Mouse (Mus musculus): Measurements from ENCODE around the gene Calhm6. TPM values are rescaled to one million over a fixed set of nuclear protein-coding genes. Genes with fewer than 3 reads are reported as not detected.

Gene Calhm6
- total RNA-seq, 2 experiments from 2014 or later: 0.40 to 0.69 TPM

DNA sequence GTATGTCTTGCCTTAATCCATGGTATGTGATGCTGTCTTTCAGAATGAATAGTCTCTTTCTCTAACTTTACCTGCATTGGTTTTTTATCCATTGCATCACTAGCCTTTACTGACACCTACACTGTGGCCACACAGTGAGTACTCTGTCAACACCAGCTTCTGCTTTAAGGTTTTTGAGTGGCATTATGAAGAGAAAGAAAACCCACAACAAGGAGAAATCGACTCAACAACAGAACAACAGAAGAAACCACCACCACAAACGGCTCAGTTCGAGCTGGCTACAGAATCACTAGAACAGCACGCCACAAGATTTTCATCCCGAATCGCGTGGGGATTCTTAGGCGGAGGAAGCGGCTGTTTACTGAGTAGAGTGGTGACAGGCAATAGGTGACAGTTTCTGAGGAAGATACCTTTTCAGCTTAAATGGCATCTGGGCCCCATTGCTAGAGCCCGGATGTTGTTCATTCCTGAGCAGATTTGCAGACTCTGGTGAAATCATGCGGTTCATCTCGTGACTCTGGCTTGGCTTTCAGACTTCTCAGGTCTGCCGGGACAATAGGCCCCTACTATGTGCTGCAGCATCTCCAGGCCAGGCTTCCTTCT is 16.8 kb downstream of the Calhm6 start:
- DNase-seq: no peak

DNA sequence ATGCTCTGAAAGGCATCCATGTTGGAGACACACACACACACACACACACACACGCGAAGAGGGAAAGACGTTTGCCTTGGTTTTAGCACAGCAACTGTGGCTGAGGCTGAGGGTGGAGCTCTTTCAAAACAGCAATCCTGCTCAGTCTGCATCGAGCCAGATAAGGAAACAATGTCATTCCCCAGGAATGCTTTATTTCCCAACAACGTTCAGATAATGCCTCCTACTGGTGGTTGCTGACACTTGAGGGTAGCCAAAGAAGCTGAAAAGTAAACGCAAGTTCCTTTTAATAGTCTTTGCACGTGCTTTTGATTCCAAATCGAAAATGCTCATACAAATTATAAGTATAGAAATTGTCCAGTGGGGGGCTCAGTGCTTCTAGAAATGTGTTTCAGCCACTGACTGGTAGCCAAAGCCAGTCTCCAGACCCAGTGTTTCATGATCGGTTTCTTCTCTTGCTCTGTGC is 31.3 kb downstream of the Calhm6 start, which contains the start of gene Calhm5:
Gene Calhm5, minus strand, starts transcription at position 102 of the 466 bp plus-strand sequence.
- DNase-seq: peak; percentile 74 to 75

- DNase-seq: no peak
Observed at GRCm38 (mm10) chr10:34095964-34096363, 31.8 kb downstream of the Calhm6 start.

DNA sequence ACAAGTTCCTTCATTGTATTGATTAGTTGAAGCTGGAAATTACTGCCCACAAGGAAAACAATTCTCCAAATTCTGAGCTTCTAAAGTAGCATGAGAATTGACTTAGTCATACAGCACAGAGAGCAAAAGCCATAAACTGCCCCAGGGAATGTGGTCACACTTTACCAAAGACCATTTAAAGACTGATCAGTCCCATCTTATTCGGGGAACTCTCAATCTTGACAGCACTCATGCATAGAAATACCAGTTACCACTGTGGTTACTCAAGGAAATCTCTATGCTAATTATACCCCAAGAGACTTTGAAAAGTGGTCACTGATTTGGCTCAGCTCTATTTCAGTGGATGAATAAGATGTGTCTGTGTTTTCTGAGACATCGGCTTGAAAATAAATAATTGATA is 32.6 kb downstream of the Calhm6 start:
- no peak for DNase-seq

DNA sequence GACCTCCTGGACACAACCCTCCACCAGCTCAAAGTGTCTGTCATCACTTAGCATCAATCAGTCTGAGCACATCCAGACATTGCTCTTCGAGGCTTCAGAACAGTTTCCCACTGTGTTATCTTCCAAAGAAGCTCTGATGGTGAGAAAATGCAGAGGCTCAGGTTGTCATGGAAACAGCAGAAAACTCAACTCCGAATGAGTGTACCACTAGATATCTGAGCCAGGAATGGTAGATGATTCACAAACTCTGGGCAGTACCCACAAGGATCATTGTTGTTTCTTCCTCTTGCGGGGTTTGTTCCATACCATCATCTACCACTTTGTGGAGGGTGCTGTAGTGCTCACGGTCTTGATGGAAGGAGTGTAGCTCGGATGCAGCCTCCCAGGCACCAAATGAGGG is 35.9 kb downstream of the Calhm6 start:
- no peak for DNase-seq

DNA sequence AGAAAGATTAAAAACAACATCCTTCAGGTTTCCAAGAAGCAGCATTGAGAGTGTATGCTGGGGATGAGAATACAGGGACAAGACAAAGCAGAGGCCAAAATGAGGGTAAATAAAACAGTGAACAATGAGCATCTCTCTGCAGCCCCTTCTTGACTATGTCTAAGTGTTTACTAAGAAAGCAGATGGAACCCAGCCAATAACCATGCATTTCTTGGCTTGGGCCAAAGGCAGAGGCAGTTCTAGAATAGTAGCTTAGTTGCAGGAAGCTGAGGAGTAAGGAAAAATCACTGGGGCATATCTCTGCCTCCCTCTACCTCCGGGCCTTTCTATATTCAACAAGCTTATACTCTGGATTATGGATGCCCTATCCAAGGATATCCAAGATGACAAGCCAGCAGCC is 37.3 kb downstream of the Calhm6 start:
- no peak for DNase-seq

DNA sequence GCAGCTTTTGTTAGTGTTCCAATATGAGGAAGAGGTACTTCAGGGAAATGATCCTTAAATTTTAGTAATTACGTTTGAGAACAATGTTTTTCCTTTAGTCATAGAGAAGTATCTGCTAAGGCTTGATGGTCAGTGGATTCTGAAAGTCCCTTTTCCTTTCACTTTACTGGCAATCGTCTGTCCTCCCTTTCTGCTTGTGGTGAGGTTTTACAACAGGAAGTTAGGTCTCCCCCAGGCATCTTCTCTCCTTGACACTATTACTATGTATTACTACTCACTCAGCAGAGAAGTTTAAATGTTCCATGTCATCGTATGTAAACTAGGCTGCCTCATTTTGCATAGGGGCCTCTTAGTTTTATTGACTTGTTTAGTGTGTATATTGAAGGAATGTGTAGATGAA is 38.3 kb downstream of the Calhm6 start:
- DNase-seq: no peak

DNA sequence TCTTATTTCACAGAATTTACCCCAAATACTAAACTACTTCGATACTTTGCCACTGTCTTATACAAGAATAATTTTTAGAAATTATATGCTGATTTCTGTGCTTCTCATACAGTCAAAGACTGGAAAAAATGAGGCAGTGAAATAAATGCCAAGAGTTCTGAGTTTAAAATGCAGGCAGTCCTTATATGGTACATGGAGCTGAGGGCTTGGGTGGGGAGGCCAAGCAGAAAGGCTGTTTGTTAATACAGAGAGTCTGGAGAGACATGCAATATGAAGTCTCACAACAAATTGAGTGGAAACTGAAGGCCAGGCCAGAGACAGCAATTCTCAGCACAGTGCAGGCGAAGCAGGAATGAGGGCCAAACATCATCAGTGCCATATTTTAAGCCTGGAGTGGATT is 39.3 kb downstream of the Calhm6 start:
- DNase-seq: no peak

GRCm38 (mm10) chr10:34086514-34086913 is 41.3 kb downstream of the Calhm6 start:
- no peak for DNase-seq

Other genes starting within 250 kb of the Calhm6 start
- gene Rsph4a, start 222.9 kb downstream of the Calhm6 start, total RNA-seq (2021): under 1 TPM in 1 of 2 experiments, not detected in 1; 0.44 TPM
- gene Zup1, start 176.7 kb downstream of the Calhm6 start, total RNA-seq (2021): 1 to 10 TPM; 8.3 to 10.0 TPM
- 100 to 1,000 TPM; 121 to 123 TPM for gene Rwdd1, start 108.4 kb downstream of the Calhm6 start, total RNA-seq (2021)
- gene Trappc3l, start 90.4 kb downstream of the Calhm6 start, total RNA-seq (2021): not detected
- not detected for gene Calhm4, start 83.7 kb downstream of the Calhm6 start, total RNA-seq (2021)
- under 1 TPM; 0.87 to 0.93 TPM for gene Calhm5, start 31.5 kb downstream of the Calhm6 start, total RNA-seq (2021)
- 1 to 10 TPM; 4.0 to 4.4 TPM for gene Dse, start 79.7 kb upstream of the Calhm6 start, total RNA-seq (2021)
- gene Tspyl1, start 154.2 kb upstream of the Calhm6 start, total RNA-seq (2021): 10 to 100 TPM; 62.1 to 64.1 TPM
- 10 to 100 TPM; 11.0 to 11.1 TPM for gene Tspyl4, start 169.5 kb upstream of the Calhm6 start, total RNA-seq (2021)